Mouse (Mus musculus): ENCODE measurements at regions not wholly inside any gene's neighbourhood (a gene's known extent, or its start where the extent isn't known, plus 50 kb on each side); places are given as distances from the start of the nearest gene placed in this dataset.

DNA sequence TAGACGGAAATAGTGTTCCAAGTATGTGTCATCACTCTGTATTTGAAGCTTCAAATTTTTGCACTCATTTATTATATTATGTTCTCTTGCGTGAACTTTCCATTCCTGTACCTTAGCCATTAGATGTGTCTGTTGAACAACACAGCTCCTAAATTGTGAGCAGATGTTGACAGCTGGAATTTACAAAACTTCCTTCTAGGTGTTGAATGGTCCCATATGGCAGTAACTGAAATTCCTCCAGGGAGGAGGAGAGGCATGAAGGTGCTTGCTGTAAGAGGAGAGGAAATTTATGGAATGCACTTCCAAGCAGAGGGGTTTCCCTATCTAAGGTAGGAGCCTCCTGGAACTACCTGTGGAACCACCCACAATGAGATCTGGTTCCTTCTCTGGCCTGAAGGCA, 67.2 kb upstream of the 4930452B06Rik start:
- no peak for TF ChIP-seq CTCF (IDR thresholded peaks at IDR 0.05; ENCODE audit: borderline replicate concordance, extremely low read depth, insufficient read depth, insufficient read length)
- no peak for TF ChIP-seq POLR2A (IDR thresholded peaks at IDR 0.05; ENCODE audit: borderline replicate concordance, extremely low read depth, insufficient read depth, insufficient read length, poor library complexity, severe bottlenecking)
